Mouse (Mus musculus) cerebellum, adult 2 months (tissue): ENCODE results near the gene Sfn. TPM values are rescaled to one million over a fixed set of nuclear protein-coding genes. Genes with fewer than 3 reads are reported as not detected.

ENCODE experiments used
- DNase-seq, 2 experiments: peaks; one replicate each; pipeline ENCODE4 v3.0.0; 2021
- H3K27ac ChIP-seq: fragments of 200-500 bp; 2 replicates; pipeline ENCODE4 v1.5.1; 2012; ENCODE audit warnings: low read length, control low read depth, inconsistent platforms; ENCODE audit not compliant: insufficient read depth
- H3K27me3 ChIP-seq: fragments of 200-500 bp; 2 replicates; pipeline ENCODE4 v1.6.1; 2012; ENCODE audit warnings: inconsistent platforms, mild to moderate bottlenecking, low read length, moderate library complexity; ENCODE audit not compliant: control insufficient read depth, insufficient read depth
- H3K4me1 ChIP-seq: fragments of 200-500 bp; 2 replicates; pipeline ENCODE4 v1.6.1; 2011; ENCODE audit warnings: low read length; ENCODE audit not compliant: control insufficient read depth, insufficient read depth
- H3K4me3 ChIP-seq: fragments of 200-500 bp; replicated peaks from 2 replicates; pipeline ENCODE3; 2011; ENCODE audit warnings: mild to moderate bottlenecking, low read depth, low read length, control low read depth; ENCODE audit not compliant: insufficient read depth
- CTCF ChIP-seq: fragments of 200-500 bp; IDR thresholded peaks from 2 replicates; pipeline ENCODE4 v1.5.1; 2011; ENCODE audit warnings: low read depth, mild to moderate bottlenecking, control low read depth, low read length, moderate library complexity, borderline replicate concordance; ENCODE audit not compliant: insufficient read depth
- POLR2A ChIP-seq: fragments of 200-500 bp; IDR thresholded peaks from 2 replicates; pipeline ENCODE4 v1.6.1; 2011; ENCODE audit warnings: low read length, control low read depth, borderline replicate concordance; ENCODE audit not compliant: insufficient read depth
- WGBS: fragments of 180-500 bp; shearing (Covaris S2); methylation state at CpG from one replicate; pipeline ENCODE4 v1.1.7; 2018; 5-methylcytosine and 5-hydroxymethylcytosine counted together
- polyA plus RNA-seq: library from polyadenylated mRNA; depleted of rRNA; stranded (reverse); fragments of >200 nt; gene quantifications from 2 replicates; pipeline ENCODE4 v1.2.3, GENCODE M21; 2012

The Sfn gene
- polyA plus RNA-seq, 1 experiment, result 4.8 TPM

DNA sequence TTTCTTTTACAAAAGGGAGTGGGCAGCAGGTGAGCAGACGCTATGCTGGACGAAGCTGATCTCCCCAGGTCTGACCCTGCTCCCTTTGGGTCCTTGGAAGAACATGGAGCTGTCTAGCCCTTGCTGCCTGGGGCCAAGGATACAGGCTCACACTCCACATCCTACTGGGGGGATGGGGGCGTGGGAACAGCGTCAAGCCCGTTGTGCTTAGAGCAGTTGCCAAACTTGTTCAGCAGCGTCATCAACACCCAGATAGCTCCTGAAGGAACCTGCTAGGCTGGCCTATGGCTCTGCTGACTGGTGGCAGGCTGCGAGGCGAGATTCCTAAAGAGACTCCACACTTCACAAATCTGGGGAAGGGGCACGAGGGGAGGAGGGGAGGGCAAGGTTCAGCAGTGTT, 3.4 kb upstream of the Sfn start:
- no peaks in the 10 kb centered on the region for H3K27me3 ChIP-seq
- peaks cover 2% of the 10 kb centered on the region; the same call in 1 of the 2 replicates for H3K4me1 ChIP-seq
- no peak overlapping the region for H3K27ac ChIP-seq
- DNase-seq, result no peak
- TF ChIP-seq POLR2A, result no peak
- TF ChIP-seq CTCF, result no peak
- H3K4me3 ChIP-seq, result no peak overlapping the region
- 55% methylated on average over 9 of the region's 9 CpGs for WGBS

DNA sequence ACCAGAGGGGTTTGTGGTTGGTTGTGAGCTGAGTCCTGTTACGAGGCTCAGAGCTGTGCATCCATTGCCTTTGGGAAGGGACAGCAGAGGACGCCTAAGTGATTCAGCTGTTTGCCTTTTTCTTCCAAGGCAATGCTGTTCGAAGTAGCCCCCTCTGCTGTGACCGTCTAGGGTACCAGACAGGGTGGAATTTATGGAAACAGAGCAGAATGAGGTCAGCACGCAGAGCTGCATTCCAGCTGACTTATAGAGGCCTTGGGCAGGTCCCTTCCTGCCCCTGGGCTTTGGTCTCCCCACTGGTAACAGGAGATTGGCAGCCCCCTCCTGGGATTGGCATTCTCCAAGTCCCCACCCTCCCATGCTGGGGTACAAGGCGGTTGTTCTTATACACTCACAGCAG, 2.9 kb upstream of the Sfn start:
- no peak for DNase-seq
- peaks cover 7% of the 10 kb centered on the region; the same call in 1 of the 2 replicates for H3K4me1 ChIP-seq
- H3K27ac ChIP-seq, result no peak overlapping the region
- no peak overlapping the region for H3K4me3 ChIP-seq
- WGBS, result 67% methylated on average over 6 of the region's 6 CpGs
- no peak for TF ChIP-seq CTCF
- TF ChIP-seq POLR2A, result no peak
- no peaks in the 10 kb centered on the region for H3K27me3 ChIP-seq

GRCm38 (mm10) chr4:133604175-133604574, 2.2 kb upstream of the Sfn start:
- Histone ChIP-seq H3K4me1 (peaks cover 7% of the 10 kb centered on the region; the same call in 1 of the 2 replicates), H3K4me3 (no peak overlapping the region), H3K27ac (no peak overlapping the region), H3K27me3 (no peaks in the 10 kb centered on the region)
- no peak for TF ChIP-seq CTCF
- TF ChIP-seq POLR2A, result no peak
- 73% methylated on average over 7 of the region's 7 CpGs for WGBS
- DNase-seq, result no peak

GRCm38 (mm10) chr4:133603056-133603455, 1.1 kb upstream of the Sfn start:
- no peak for DNase-seq
- 91% methylated on average over 5 of the region's 5 CpGs for WGBS
- TF ChIP-seq POLR2A (no peak), CTCF (no peak)
- Histone ChIP-seq H3K27me3 (no peaks in the 10 kb centered on the region), H3K4me1 (peaks cover 7% of the 10 kb centered on the region; the same call in 1 of the 2 replicates), H3K4me3 (no peak overlapping the region), H3K27ac (no peak overlapping the region)

DNA sequence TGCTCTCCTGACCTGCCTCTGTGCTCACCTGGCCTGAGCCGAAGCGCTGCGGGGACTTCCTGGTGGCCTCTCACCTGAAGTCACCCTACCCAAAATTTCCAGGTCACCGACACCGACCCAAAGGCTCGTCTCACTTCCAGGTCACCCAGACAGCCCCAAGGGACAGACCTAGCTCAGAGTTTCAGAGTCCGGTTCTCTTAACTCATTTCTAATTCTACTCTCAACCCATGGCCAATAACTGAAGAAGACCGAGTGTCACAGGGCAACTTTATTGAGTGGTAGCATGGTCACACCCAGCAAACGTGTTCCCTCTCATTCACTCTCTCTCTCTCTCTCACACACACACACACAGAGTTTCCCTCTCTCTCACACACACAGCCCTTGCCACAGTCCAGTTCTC, 1.7 kb downstream of the Sfn start:
- peaks cover 7% of the 10 kb centered on the region; the same call in 1 of the 2 replicates for H3K4me1 ChIP-seq
- peak overlapping the region; percentile 64 for H3K4me3 ChIP-seq
- no peak for DNase-seq
- no peaks in the 10 kb centered on the region for H3K27me3 ChIP-seq
- 13% methylated on average over 9 of the region's 9 CpGs for WGBS
- H3K27ac ChIP-seq, result no peak overlapping the region
- TF ChIP-seq CTCF (no peak), POLR2A (no peak)

DNA sequence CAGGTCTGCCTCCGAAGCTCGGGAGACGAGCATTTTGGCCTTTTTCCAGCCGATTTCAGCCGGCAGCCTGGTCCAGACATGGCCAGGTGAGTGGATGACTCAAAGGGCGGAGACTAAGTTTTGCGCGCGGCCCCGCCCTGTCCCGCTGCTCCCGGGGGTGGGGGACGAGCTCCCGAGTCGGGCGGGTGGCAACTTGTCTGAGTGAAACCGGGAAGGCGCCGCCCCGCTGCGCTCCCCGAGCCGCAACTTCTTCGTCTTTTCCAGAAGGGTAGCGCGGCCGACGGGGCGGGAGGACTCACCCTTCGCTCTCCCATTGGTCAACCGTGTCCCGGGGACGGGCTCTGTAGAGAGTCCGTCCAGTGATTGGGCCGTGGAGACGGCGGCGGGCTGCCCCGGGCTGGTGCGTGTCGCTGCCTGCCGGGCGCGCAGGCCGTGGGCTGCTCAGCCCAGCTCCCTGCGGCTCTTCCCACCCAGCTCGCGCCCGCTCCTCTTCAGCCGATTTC, 2.3 kb downstream of the Sfn start:
- 1% methylated on average over 50 of the region's 50 CpGs for WGBS
- Histone ChIP-seq H3K4me1 (peaks cover 7% of the 10 kb centered on the region; the same call in 1 of the 2 replicates), H3K27me3 (no peaks in the 10 kb centered on the region), H3K27ac (no peak overlapping the region), H3K4me3 (peak overlapping the region; percentile 64)
- DNase-seq, result peak; percentile 78 to 80
- TF ChIP-seq CTCF (no peak), POLR2A (no peak)

DNA sequence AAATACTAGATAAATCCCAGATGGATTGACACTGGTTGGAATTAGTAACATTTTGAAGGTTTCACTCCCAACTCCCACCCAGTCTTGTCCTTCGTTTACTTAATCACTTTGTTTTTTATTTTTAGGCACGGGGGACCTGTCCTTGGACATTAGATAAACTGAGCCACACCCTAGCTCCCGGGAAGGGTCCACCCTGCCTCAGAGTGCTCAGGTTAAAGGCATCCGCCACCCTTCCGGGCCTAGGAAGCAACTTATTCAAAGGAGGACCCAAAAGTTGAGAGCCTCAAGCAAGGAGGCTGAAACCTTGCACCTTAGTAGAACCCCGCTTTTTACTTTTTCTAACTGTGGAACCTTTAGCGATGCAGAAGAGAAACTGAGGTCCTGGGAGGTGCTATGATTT, 2.9 kb downstream of the Sfn start:
- 28% methylated on average over 7 of the region's 7 CpGs for WGBS
- Histone ChIP-seq H3K27ac (no peak overlapping the region), H3K4me1 (peaks cover 7% of the 10 kb centered on the region; the same call in 1 of the 2 replicates), H3K27me3 (no peaks in the 10 kb centered on the region), H3K4me3 (peak overlapping the region; percentile 64)
- DNase-seq, result no peak
- TF ChIP-seq POLR2A (no peak), CTCF (no peak)

DNA sequence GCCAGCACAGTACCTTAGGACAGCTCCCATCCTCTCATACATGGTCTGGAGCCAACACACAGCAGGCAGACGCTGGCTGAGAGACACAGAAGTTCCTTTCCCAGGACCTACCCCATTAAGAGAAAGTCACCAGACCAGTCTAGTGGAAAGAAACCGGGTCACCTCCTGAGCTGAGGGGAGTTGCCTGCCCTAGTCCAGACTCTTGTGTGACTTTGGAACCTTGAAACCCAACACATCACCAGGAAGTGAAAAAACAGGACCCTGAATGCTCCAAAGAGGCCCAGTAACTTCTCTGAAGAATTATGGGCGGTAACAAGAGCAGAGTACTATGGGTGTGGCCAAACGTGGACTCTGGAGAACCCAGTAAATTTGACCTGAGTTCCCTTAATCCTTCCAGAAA, 3.4 kb downstream of the Sfn start:
- no peak for TF ChIP-seq CTCF
- no peak for TF ChIP-seq POLR2A

More for the DNA sequence above, 3.4 kb downstream of the Sfn start:
- Histone ChIP-seq H3K4me1 (peaks cover 7% of the 10 kb centered on the region; the same call in 1 of the 2 replicates), H3K27ac (no peak overlapping the region), H3K27me3 (no peaks in the 10 kb centered on the region), H3K4me3 (no peak overlapping the region)
- WGBS, result 51% methylated on average over 4 of the region's 4 CpGs
- no peak for DNase-seq
